Mouse (Mus musculus): ENCODE results near the gene Crabp2. TPM values are rescaled to one million over a fixed set of nuclear protein-coding genes. Genes with fewer than 3 reads are reported as not detected.
A peak's percentile ranks its signal among the peaks of the same experiment; 100 is the strongest.

The Crabp2 gene
- polyA plus RNA-seq, 1 experiment from 2014 or later, result 836 TPM

- Histone ChIP-seq H3K4me2 (ENCODE audit: low read depth, severe bottlenecking) (peak overlapping the region; percentile 72), H3K27me3 (ENCODE audit: control insufficient read depth, insufficient read depth, low read length) (peaks cover 15% of the 10 kb centered on the region; the same call in 1 of the 2 replicates), H3K4me1 (ENCODE audit: control insufficient read depth, insufficient read depth, low read length) (peaks cover 28% of the 10 kb centered on the region), H3K9me3 (ENCODE audit: control insufficient read depth, low read length) (no peaks in the 10 kb centered on the region), H3K9ac (ENCODE audit: low read length) (no peak overlapping the region), H3K4me3 (ENCODE audit: low read depth, low read length) (peak overlapping the region; percentile 25), H3K27ac (replicated peaks; ENCODE audit: low read depth, low read length) (no peak overlapping the region), H3K36me3 (ENCODE audit: control insufficient read depth, insufficient read depth, low read length) (no peaks in the 10 kb centered on the region)
- 0% methylated on average over 17 of the region's 17 CpGs for WGBS
- ATAC-seq (ENCODE audit: insufficient number of reproducible peaks, low FRiP score, low TSS enrichment, low read depth) (peak; percentile 81), DNase-seq (ENCODE audit: low spot score) (peak; percentile 100)
Measured at GRCm38 (mm10) chr3:87986868-87987267, 38.4 kb downstream of the Crabp2 start.

GRCm38 (mm10) chr3:87987633-87988032 is 39.2 kb downstream of the Crabp2 start:
- no peaks in the 10 kb centered on the region for H3K36me3 ChIP-seq (ENCODE audit: control insufficient read depth, insufficient read depth, low read length)
- H3K4me3 ChIP-seq (ENCODE audit: low read depth, low read length), result peak overlapping the region; percentile 25
- peak overlapping the region; percentile 72 for H3K4me2 ChIP-seq (ENCODE audit: low read depth, severe bottlenecking)
- under 1% methylated on average over 15 of the region's 15 CpGs for WGBS
- no peak for ATAC-seq (ENCODE audit: insufficient number of reproducible peaks, low FRiP score, low TSS enrichment, low read depth)
- peak overlapping the region; percentile 40; the same call in 1 of the 2 replicates for H3K9ac ChIP-seq (ENCODE audit: low read length)
- no peak overlapping the region for H3K27ac ChIP-seq (replicated peaks; ENCODE audit: low read depth, low read length)
- H3K4me1 ChIP-seq (ENCODE audit: control insufficient read depth, insufficient read depth, low read length), result peaks cover 22% of the 10 kb centered on the region
- H3K9me3 ChIP-seq (ENCODE audit: control insufficient read depth, low read length), result no peaks in the 10 kb centered on the region
- peak; percentile 71 for DNase-seq (ENCODE audit: low spot score)
- H3K27me3 ChIP-seq (ENCODE audit: control insufficient read depth, insufficient read depth, low read length), result peaks cover 15% of the 10 kb centered on the region; the same call in 1 of the 2 replicates

- DNase-seq (ENCODE audit: low spot score), result no peak
- Histone ChIP-seq H3K4me1 (ENCODE audit: control insufficient read depth, insufficient read depth, low read length) (peaks cover 18% of the 10 kb centered on the region), H3K27ac (replicated peaks; ENCODE audit: low read depth, low read length) (no peak overlapping the region), H3K9ac (ENCODE audit: low read length) (peak overlapping the region; percentile 40; the same call in 1 of the 2 replicates), H3K4me3 (ENCODE audit: low read depth, low read length) (peak overlapping the region; percentile 25), H3K36me3 (ENCODE audit: control insufficient read depth, insufficient read depth, low read length) (no peaks in the 10 kb centered on the region), H3K27me3 (ENCODE audit: control insufficient read depth, insufficient read depth, low read length) (peaks cover 16% of the 10 kb centered on the region; the same call in 1 of the 2 replicates), H3K4me2 (ENCODE audit: low read depth, severe bottlenecking) (peak overlapping the region; percentile 72), H3K9me3 (ENCODE audit: control insufficient read depth, low read length) (no peaks in the 10 kb centered on the region)
- 13% methylated on average over 15 of the region's 15 CpGs for WGBS
- ATAC-seq (ENCODE audit: insufficient number of reproducible peaks, low FRiP score, low TSS enrichment, low read depth), result no peak
Measured at GRCm38 (mm10) chr3:87988068-87988467, 39.6 kb downstream of the Crabp2 start.

- Histone ChIP-seq H3K36me3 (ENCODE audit: control insufficient read depth, insufficient read depth, low read length) (no peaks in the 10 kb centered on the region), H3K9me3 (ENCODE audit: control insufficient read depth, low read length) (no peaks in the 10 kb centered on the region), H3K27me3 (ENCODE audit: control insufficient read depth, insufficient read depth, low read length) (peaks cover 34% of the 10 kb centered on the region), H3K27ac (replicated peaks; ENCODE audit: low read depth, low read length) (no peak overlapping the region), H3K9ac (ENCODE audit: low read length) (no peak overlapping the region), H3K4me3 (ENCODE audit: low read depth, low read length) (no peak overlapping the region), H3K4me2 (ENCODE audit: low read depth, severe bottlenecking) (no peak overlapping the region), H3K4me1 (ENCODE audit: control insufficient read depth, insufficient read depth, low read length) (peaks cover 9% of the 10 kb centered on the region)
- DNase-seq (ENCODE audit: low spot score) (no peak), ATAC-seq (ENCODE audit: insufficient number of reproducible peaks, low FRiP score, low TSS enrichment, low read depth) (no peak)
- 29% methylated on average over 10 of the region's 10 CpGs for WGBS
Measured at GRCm38 (mm10) chr3:87989935-87990334, 41.5 kb downstream of the Crabp2 start.

- ATAC-seq (ENCODE audit: insufficient number of reproducible peaks, low FRiP score, low TSS enrichment, low read depth), result no peak
- Histone ChIP-seq H3K4me2 (ENCODE audit: low read depth, severe bottlenecking) (no peak overlapping the region), H3K9ac (ENCODE audit: low read length) (no peak overlapping the region), H3K4me1 (ENCODE audit: control insufficient read depth, insufficient read depth, low read length) (peaks cover 7% of the 10 kb centered on the region; the same call in 1 of the 2 replicates), H3K27me3 (ENCODE audit: control insufficient read depth, insufficient read depth, low read length) (peaks cover 65% of the 10 kb centered on the region), H3K36me3 (ENCODE audit: control insufficient read depth, insufficient read depth, low read length) (no peaks in the 10 kb centered on the region), H3K9me3 (ENCODE audit: control insufficient read depth, low read length) (no peaks in the 10 kb centered on the region), H3K27ac (replicated peaks; ENCODE audit: low read depth, low read length) (no peak overlapping the region), H3K4me3 (ENCODE audit: low read depth, low read length) (no peak overlapping the region)
- peak; percentile 88 for DNase-seq (ENCODE audit: low spot score)
- 3% methylated on average over 2 of the region's 6 CpGs for WGBS
Measured at GRCm38 (mm10) chr3:87993436-87993835, 45.0 kb downstream of the Crabp2 start.

GRCm38 (mm10) chr3:87995331-87995730 is 46.9 kb downstream of the Crabp2 start:
- Histone ChIP-seq H3K27ac (replicated peaks; ENCODE audit: low read depth, low read length) (no peak overlapping the region), H3K27me3 (ENCODE audit: control insufficient read depth, insufficient read depth, low read length) (peaks cover 75% of the 10 kb centered on the region), H3K4me3 (ENCODE audit: low read depth, low read length) (no peak overlapping the region), H3K4me2 (ENCODE audit: low read depth, severe bottlenecking) (no peak overlapping the region), H3K36me3 (ENCODE audit: control insufficient read depth, insufficient read depth, low read length) (no peaks in the 10 kb centered on the region), H3K9ac (ENCODE audit: low read length) (no peak overlapping the region), H3K9me3 (ENCODE audit: control insufficient read depth, low read length) (no peaks in the 10 kb centered on the region), H3K4me1 (ENCODE audit: control insufficient read depth, insufficient read depth, low read length) (peaks cover 13% of the 10 kb centered on the region; the same call in 1 of the 2 replicates)
- WGBS, result 29% methylated on average over 11 of the region's 11 CpGs
- no peak for DNase-seq (ENCODE audit: low spot score)
- ATAC-seq (ENCODE audit: insufficient number of reproducible peaks, low FRiP score, low TSS enrichment, low read depth), result no peak

GRCm38 (mm10) chr3:87996401-87996800 is 47.9 kb downstream of the Crabp2 start:
- Histone ChIP-seq H3K36me3 (ENCODE audit: control insufficient read depth, insufficient read depth, low read length) (no peaks in the 10 kb centered on the region), H3K27ac (replicated peaks; ENCODE audit: low read depth, low read length) (no peak overlapping the region), H3K27me3 (ENCODE audit: control insufficient read depth, insufficient read depth, low read length) (peaks cover 84% of the 10 kb centered on the region), H3K4me1 (ENCODE audit: control insufficient read depth, insufficient read depth, low read length) (peaks cover 13% of the 10 kb centered on the region; the same call in 1 of the 2 replicates), H3K4me3 (ENCODE audit: low read depth, low read length) (no peak overlapping the region), H3K4me2 (ENCODE audit: low read depth, severe bottlenecking) (no peak overlapping the region), H3K9me3 (ENCODE audit: control insufficient read depth, low read length) (no peaks in the 10 kb centered on the region), H3K9ac (ENCODE audit: low read length) (no peak overlapping the region)
- ATAC-seq (ENCODE audit: insufficient number of reproducible peaks, low FRiP score, low TSS enrichment, low read depth) (no peak), DNase-seq (ENCODE audit: low spot score) (no peak)
- WGBS, result 2% methylated on average over 15 of the region's 15 CpGs

GRCm38 (mm10) chr3:87996971-87997614 is 48.6 kb downstream of the Crabp2 start:
- no peak for ATAC-seq (ENCODE audit: insufficient number of reproducible peaks, low FRiP score, low TSS enrichment, low read depth)
- peaks cover 90% of the 10 kb centered on the region for H3K27me3 ChIP-seq (ENCODE audit: control insufficient read depth, insufficient read depth, low read length)
- H3K36me3 ChIP-seq (ENCODE audit: control insufficient read depth, insufficient read depth, low read length), result no peaks in the 10 kb centered on the region
- no peak overlapping the region for H3K9ac ChIP-seq (ENCODE audit: low read length)
- WGBS, result under 1% methylated on average over 49 of the region's 49 CpGs
- H3K4me2 ChIP-seq (ENCODE audit: low read depth, severe bottlenecking), result peak overlapping the region; percentile 55
- DNase-seq (ENCODE audit: low spot score), result peak; percentile 43
- H3K27ac ChIP-seq (replicated peaks; ENCODE audit: low read depth, low read length), result no peak overlapping the region
- no peaks in the 10 kb centered on the region for H3K9me3 ChIP-seq (ENCODE audit: control insufficient read depth, low read length)
- H3K4me1 ChIP-seq (ENCODE audit: control insufficient read depth, insufficient read depth, low read length), result peaks cover 13% of the 10 kb centered on the region; the same call in 1 of the 2 replicates
- H3K4me3 ChIP-seq (ENCODE audit: low read depth, low read length), result peak overlapping the region; percentile 26
